Mouse (Mus musculus) liver, postnatal 0 days (tissue): ENCODE results near the gene M1ap. TPM values are rescaled to one million over a fixed set of nuclear protein-coding genes. Genes with fewer than 3 reads are reported as not detected.

Source experiments
- ATAC-seq: fragments of 200-750 bp; cut with Nextera tagmentation; 2 replicates; pipeline ENCODE4 v1.8.0; 2017; ENCODE audit warnings: mild to moderate bottlenecking, moderate library complexity
- DNase-seq: peaks from one replicate; pipeline ENCODE4 v3.0.0-alpha.2; 2016
- H3K27ac ChIP-seq: fragments of 300-500 bp; sonication (generic); 2 replicates; pipeline ENCODE4 v1.5.1; 2014; ENCODE audit warnings: antibody characterized with exemption, moderate library complexity, mild to moderate bottlenecking, low read depth
- H3K27me3 ChIP-seq: fragments of 300-500 bp; sonication (generic); 2 replicates; pipeline ENCODE4 v1.6.1; 2014; ENCODE audit warnings: low read length, control low read depth, mixed read lengths; ENCODE audit not compliant: insufficient read depth
- H3K36me3 ChIP-seq: fragments of 300-500 bp; sonication (generic); replicated peaks from 2 replicates; pipeline ENCODE4 v1.6.1; 2014; ENCODE audit warnings: mild to moderate bottlenecking, control low read depth, low read length, moderate library complexity, mixed read lengths; ENCODE audit not compliant: insufficient read depth
- H3K4me1 ChIP-seq: fragments of 300-500 bp; sonication (generic); 2 replicates; pipeline ENCODE4 v1.6.1; 2014; ENCODE audit warnings: antibody characterized with exemption, mild to moderate bottlenecking, control low read depth; ENCODE audit not compliant: insufficient read depth
- H3K4me2 ChIP-seq: fragments of 300-500 bp; sonication (generic); 2 replicates; pipeline ENCODE4 v1.6.1; 2014; ENCODE audit warnings: low read depth, mild to moderate bottlenecking, low read length, moderate library complexity, mixed read lengths
- H3K4me3 ChIP-seq: fragments of 300-500 bp; sonication (generic); 2 replicates; pipeline ENCODE4 v1.5.1; 2014; ENCODE audit warnings: low read depth, low read length
- H3K9ac ChIP-seq: fragments of 300-500 bp; sonication (generic); replicated peaks from 2 replicates; pipeline ENCODE4 v1.6.1; 2014; ENCODE audit warnings: mild to moderate bottlenecking, moderate library complexity
- H3K9me3 ChIP-seq: fragments of 300-500 bp; sonication (generic); 2 replicates; pipeline ENCODE4 v1.6.1; 2016; ENCODE audit warnings: mild to moderate bottlenecking, control low read depth, low read length, mixed read lengths
- CTCF ChIP-seq: sonication (generic); IDR thresholded peaks from 2 replicates; pipeline ENCODE4 v1.5.1; 2016; ENCODE audit warnings: antibody characterized with exemption, low read depth
- EP300 ChIP-seq: IDR thresholded peaks from 2 replicates; pipeline ENCODE4 v1.6.1; 2016; ENCODE audit warnings: antibody characterized with exemption, low read depth, mild to moderate bottlenecking
- WGBS: fragments of 180-500 bp; shearing (Covaris S2); extraction: QIAGEN DNeasy Blood & Tissue Kit; methylation state at CpG from one replicate; pipeline ENCODE4 v1.1.7; 2014; ENCODE audit not compliant: insufficient replicate concordance; 5-methylcytosine and 5-hydroxymethylcytosine counted together
- polyA plus RNA-seq: library from polyadenylated mRNA; unstranded; fragments of >200 nt; fragmentation: Nextera tagmentation; extraction: Ambion mirVana; gene quantifications from 2 replicates; pipeline ENCODE4 v1.2.1, GENCODE M21; 2015

M1ap gene
- polyA plus RNA-seq, 1 experiment from 2014 or later: 4.3 TPM

- no peaks in the 10 kb centered on the region for H3K9me3 ChIP-seq
- peak overlapping the region; percentile 91 for H3K4me2 ChIP-seq
- DNase-seq: no peak
- WGBS: 61% methylated on average over 18 of the region's 18 CpGs
- TF ChIP-seq CTCF (no peak), EP300 (no peak)
- ATAC-seq: no peak
- peaks cover 20% of the 10 kb centered on the region for H3K27me3 ChIP-seq
- peak overlapping the region; percentile 80 for H3K4me3 ChIP-seq
- H3K36me3 ChIP-seq: peaks cover 14% of the 10 kb centered on the region
- no peak overlapping the region; the same call in 1 of the 2 replicates for H3K27ac ChIP-seq
- peak overlapping the region; percentile 82 for H3K9ac ChIP-seq
- H3K4me1 ChIP-seq: peaks cover 27% of the 10 kb centered on the region
Measured at GRCm38 (mm10) chr6:83031921-83032590, 85.4 kb downstream of the M1ap start.

- H3K9me3 ChIP-seq: no peaks in the 10 kb centered on the region
- H3K27ac ChIP-seq: peak overlapping the region; percentile 86
- peaks cover 14% of the 10 kb centered on the region for H3K36me3 ChIP-seq
- peak; percentile 48 for TF ChIP-seq CTCF
- TF ChIP-seq EP300: no peak
- peak overlapping the region; percentile 80 for H3K4me3 ChIP-seq
- H3K4me2 ChIP-seq: peak overlapping the region; percentile 91
- DNase-seq (peak; percentile 71), ATAC-seq (peak; percentile 70)
- H3K4me1 ChIP-seq: peaks cover 21% of the 10 kb centered on the region
- peaks cover 20% of the 10 kb centered on the region for H3K27me3 ChIP-seq
- peak overlapping the region; percentile 82 for H3K9ac ChIP-seq
- WGBS: 0% methylated on average over 31 of the region's 31 CpGs
Measured at GRCm38 (mm10) chr6:83032769-83033191, 86.1 kb downstream of the M1ap start.

- peaks cover 27% of the 10 kb centered on the region for H3K4me1 ChIP-seq
- peak; percentile 87 for ATAC-seq
Measured at GRCm38 (mm10) chr6:83033249-83034185, 86.8 kb downstream of the M1ap start, which contains the start of the genes Dok1 and Loxl3. Gene Dok1, minus strand, starts transcription at chr6:83033471. Gene Loxl3, plus strand, starts transcription at chr6:83034173.

GRCm38 (mm10) chr6:83034463-83035055 lies 87.9 kb downstream of the M1ap start:
- H3K4me2 ChIP-seq: peak overlapping the region; percentile 91
- peaks cover 16% of the 10 kb centered on the region for H3K27me3 ChIP-seq
- H3K4me3 ChIP-seq: peak overlapping the region; percentile 80; the same call in 1 of the 2 replicates
- 58% methylated on average over 5 of the region's 5 CpGs for WGBS
- DNase-seq (no peak), ATAC-seq (no peak)
- TF ChIP-seq CTCF: no peak
- no peak overlapping the region; the same call in 1 of the 2 replicates for H3K27ac ChIP-seq
- peaks cover 14% of the 10 kb centered on the region for H3K36me3 ChIP-seq
- H3K9ac ChIP-seq: no peak overlapping the region
- H3K9me3 ChIP-seq: no peaks in the 10 kb centered on the region
- peaks cover 33% of the 10 kb centered on the region for H3K4me1 ChIP-seq

More at GRCm38 (mm10) chr6:83033249-83034185, 86.8 kb downstream of the M1ap start, which contains the start of the genes Dok1 and Loxl3:
- peak; percentile 85 for DNase-seq
- Histone ChIP-seq H3K4me3 (peak within 1 kb of the TSS; percentile 80), H3K27ac (peak within 1 kb of the TSS; percentile 86), H3K9me3 (no peaks in the 10 kb centered on the region), H3K27me3 (peaks cover 16% of the 10 kb centered on the region), H3K9ac (peak within 1 kb of the TSS; percentile 82), H3K4me2 (peak within 1 kb of the TSS; percentile 91), H3K36me3 (peaks cover 14% of the 10 kb centered on the region)
- TF ChIP-seq CTCF (no peak), EP300 (no peak)
- WGBS: 3% methylated on average over 51 of the region's 51 CpGs

GRCm38 (mm10) chr6:83037188-83037587 lies 90.5 kb downstream of the M1ap start:
- Histone ChIP-seq H3K4me3 (no peak overlapping the region), H3K9me3 (no peaks in the 10 kb centered on the region), H3K9ac (no peak overlapping the region), H3K36me3 (no peaks in the 10 kb centered on the region), H3K27ac (no peak overlapping the region), H3K4me1 (peaks cover 26% of the 10 kb centered on the region), H3K4me2 (no peak overlapping the region), H3K27me3 (peaks cover 7% of the 10 kb centered on the region)
- ATAC-seq (no peak), DNase-seq (no peak)
- no peak for TF ChIP-seq EP300
- TF ChIP-seq CTCF: no peak
- 83% methylated on average over 8 of the region's 8 CpGs for WGBS
